Mouse (Mus musculus): ENCODE measurements around the gene Kdm8.

Gene Kdm8

DNA sequence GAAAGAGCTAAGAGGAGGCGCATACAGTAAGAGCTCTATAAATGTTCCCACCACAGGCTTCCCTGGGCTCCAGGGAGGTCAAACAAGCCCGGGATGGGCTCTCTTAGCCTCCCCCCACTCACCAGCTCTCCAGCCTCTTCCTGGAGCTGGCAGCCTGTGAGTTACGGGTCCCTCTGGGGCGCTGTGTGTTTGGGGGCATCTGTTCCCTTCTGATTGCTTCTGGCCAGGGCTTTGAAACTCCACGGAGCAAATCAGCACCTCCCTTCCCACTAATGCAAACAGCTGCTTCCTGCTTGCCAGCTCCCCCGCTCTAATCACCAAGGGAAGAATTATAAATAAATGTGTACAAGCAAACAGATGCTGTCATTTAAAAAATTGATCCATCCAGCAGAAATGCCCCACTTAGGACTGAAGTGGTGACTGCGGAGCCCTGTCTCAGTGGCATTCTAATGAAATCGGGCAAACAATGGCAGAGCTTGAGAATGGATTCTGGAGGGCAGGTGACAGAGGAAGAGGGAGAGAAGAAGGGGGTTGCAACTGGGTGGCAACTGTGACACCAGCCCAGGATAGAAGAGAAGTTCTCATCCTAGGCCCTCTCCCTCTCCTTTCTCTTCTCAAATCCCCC is 9.7 kb upstream of the Kdm8 start:
- TF ChIP-seq GATA4 (IDR thresholded peaks at IDR 0.05; ENCODE audit: insufficient replicate concordance, low read length) = no peak

DNA sequence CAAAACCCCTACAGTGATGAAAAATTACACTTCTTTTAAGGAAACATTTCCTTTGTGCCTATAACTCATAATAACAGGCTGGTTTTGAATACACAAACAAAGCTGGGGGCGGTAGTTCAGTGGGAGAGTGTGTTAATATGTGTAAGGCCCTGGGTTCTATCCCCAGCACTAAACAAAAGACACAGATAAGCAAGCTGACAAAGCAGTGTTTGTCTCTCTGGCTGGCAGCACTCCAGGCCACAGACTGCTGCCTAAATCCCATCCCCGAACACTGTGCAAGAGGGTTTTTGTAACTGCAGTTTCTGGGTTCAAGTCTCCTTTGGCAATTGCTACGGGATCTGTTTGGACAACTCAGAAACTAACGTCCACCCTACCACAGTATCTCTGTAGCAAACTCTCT is 2.2 kb upstream of the Kdm8 start:
- TF ChIP-seq GATA4 (IDR thresholded peaks at IDR 0.05; ENCODE audit: insufficient replicate concordance, low read length) = no peak

DNA sequence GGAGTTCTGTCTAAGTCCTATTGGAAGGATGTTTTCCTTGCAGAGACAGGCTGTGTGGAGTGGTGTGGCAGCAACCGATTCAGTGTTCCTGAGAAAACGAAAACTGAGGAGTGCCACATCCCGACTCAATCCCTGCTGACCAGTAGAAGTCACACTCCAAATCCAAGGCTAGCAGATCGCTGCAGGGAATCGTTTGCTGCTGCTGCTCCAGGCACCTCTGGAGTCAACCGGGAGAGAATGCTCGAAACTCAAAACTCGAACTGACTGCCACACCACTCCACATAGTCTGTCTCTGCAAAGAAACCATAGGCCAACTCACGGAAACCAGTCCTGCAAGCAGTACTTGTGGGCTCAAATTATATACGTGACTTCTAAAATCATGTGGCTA is 406 bp upstream of the Kdm8 start:
- no peak for TF ChIP-seq GATA4 (IDR thresholded peaks at IDR 0.05; ENCODE audit: insufficient replicate concordance, low read length)

- TF ChIP-seq GATA4 (IDR thresholded peaks at IDR 0.05; ENCODE audit: insufficient replicate concordance, low read length) = no peak
Measured at GRCm38 (mm10) chr7:125450678-125451077, 6.2 kb downstream of the Kdm8 start.

- no peak for TF ChIP-seq GATA4 (IDR thresholded peaks at IDR 0.05; ENCODE audit: insufficient replicate concordance, low read length)
Measured at GRCm38 (mm10) chr7:125451078-125451477, 6.6 kb downstream of the Kdm8 start.

DNA sequence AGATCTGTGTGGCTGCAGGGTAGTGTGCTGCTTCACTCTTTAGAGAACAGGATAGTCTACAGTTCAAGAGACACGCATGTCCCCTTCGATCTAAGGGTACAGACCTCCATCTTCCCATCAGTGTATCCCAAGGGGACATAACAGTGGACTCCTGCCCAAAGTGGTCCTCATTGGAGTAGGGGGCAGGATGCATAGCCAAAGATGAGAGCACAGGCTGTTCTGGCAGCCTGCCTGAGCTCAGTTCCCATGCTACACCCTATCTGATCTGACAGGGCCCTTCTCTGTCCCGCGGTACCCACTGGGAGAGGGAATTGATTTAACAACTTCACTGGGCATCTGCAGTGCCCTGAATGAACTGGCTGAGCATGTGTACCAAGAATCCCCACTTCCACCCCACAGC is 9.2 kb downstream of the Kdm8 start:
- TF ChIP-seq GATA4 (IDR thresholded peaks at IDR 0.05; ENCODE audit: insufficient replicate concordance, low read length) = no peak

DNA sequence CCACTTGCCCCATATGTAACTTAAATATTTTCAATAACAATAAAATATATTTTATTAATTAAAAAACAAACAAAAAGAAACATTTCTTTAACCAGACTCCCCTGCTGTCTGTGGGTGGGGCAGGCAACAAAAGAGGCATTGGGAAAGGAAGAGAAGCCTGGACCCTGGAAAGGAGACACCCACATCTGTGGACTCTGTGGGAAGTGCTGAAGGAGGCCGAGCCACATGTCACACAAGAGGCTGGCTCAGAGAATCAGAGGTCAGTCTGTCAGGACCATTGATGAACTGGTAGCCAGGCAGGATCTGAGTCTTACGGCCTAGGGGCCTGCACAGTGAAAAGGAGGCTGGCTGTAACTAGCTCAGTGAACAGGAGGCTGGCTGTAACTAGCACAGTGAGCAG is 17.7 kb downstream of the Kdm8 start:
- no peak for TF ChIP-seq GATA4 (IDR thresholded peaks at IDR 0.05; ENCODE audit: insufficient replicate concordance, low read length)

DNA sequence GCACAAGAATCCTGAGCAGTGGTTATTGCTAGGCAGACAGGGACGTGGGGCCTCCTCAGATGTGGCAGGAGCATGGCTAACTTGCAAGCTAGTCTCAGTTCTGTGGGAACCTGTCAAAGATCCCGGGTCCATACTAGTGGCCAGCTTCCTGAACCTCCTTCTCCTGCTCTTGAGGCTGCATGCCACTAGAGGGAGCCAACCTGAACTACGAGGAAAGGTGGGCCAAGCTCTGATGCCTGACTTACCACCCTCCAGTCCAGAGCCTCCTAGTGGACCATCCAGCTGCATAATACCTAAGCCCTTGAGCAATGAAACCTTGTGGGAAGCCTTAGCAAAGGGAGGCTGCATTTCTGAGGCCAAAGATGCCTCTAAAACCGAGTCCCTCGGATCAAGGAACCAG is 25.5 kb downstream of the Kdm8 start:
- no peak for TF ChIP-seq GATA4 (IDR thresholded peaks at IDR 0.05; ENCODE audit: insufficient replicate concordance, low read length)

- TF ChIP-seq GATA4 (IDR thresholded peaks at IDR 0.05; ENCODE audit: insufficient replicate concordance, low read length) = no peak
Measured at GRCm38 (mm10) chr7:125470901-125471300, 26.4 kb downstream of the Kdm8 start.

- TF ChIP-seq GATA4 (IDR thresholded peaks at IDR 0.05; ENCODE audit: insufficient replicate concordance, low read length) = peak; percentile 98
Measured at GRCm38 (mm10) chr7:125471991-125472741, 27.7 kb downstream of the Kdm8 start.

DNA sequence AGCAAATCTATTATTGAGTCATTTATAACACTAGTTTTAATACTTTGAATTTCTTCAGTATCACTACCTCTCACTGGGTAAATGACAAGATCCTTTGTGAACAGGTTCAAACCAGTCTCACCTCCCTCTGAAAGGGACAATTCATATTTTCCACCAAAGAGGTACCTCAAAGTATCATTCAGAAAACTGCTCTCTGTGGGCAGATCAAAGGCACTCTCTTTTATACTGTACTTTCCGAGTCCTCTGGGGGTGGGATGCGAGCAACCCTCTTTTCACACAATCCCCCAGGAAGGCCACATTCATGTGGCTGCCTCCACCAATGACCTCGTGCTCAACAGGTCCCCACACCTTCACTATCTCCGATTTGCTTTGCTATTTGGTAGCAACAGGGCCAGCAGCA is 30.1 kb downstream of the Kdm8 start:
- no peak for TF ChIP-seq GATA4 (IDR thresholded peaks at IDR 0.05; ENCODE audit: insufficient replicate concordance, low read length)

DNA sequence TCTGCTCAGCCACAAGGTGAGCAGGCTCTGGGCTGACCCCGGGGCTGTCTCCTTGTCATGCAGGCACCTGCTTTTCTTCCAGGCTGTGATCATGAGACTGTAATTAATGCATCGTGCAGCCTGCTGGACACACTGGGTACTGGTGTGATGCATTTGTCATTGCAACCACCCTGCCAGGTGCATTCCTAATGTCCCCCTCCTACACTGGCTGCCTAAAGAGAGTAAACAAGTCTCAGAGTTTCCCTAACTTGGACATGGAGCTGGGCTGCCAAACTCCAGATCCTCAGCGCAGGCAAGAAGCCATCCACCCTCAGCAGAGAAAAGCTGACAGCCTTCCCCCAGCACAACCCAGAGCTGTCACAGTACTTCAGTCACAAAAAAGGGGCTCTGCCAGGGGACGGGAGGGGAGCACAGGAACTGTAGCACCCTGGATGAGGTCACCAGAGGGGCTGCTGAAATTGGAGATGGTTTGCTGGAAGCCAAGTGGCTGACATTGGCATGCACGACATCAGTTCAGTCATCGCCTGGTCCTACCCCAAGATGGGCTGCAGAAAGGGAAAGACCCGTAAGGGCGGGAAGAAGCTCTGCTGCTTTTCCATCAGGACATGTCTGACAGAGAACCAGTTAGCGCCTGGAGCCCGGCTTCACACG is 31.2 kb downstream of the Kdm8 start:
- no peak for TF ChIP-seq GATA4 (IDR thresholded peaks at IDR 0.05; ENCODE audit: insufficient replicate concordance, low read length)

DNA sequence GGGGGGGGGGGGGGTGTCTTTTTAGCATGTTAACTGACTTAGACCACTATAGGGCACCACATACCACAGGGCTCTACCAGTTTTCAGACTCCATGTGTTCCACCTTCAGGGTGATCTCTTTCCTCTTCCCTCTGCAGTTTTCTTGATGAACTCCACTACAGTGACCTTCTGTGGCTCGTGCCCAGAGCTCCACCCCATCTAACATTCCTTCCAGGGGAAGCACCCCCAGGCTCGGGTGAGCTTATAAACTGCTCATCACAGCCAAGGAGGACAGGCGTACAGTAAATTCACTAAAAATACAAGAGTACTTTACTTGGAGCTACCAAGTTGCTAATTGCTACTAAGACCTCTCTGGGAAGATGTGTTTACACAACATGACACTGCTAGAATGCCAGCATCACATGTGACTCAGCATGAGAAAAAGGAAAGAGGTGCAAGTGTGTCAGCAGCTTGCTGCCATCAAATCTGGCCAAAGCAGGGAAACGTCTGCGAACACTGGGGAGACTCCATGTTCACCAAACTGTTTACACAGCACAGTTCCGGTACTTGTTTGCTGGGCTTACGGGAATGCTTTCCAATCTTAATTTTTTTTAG is 34.0 kb downstream of the Kdm8 start:
- no peak for TF ChIP-seq GATA4 (IDR thresholded peaks at IDR 0.05; ENCODE audit: insufficient replicate concordance, low read length)

DNA sequence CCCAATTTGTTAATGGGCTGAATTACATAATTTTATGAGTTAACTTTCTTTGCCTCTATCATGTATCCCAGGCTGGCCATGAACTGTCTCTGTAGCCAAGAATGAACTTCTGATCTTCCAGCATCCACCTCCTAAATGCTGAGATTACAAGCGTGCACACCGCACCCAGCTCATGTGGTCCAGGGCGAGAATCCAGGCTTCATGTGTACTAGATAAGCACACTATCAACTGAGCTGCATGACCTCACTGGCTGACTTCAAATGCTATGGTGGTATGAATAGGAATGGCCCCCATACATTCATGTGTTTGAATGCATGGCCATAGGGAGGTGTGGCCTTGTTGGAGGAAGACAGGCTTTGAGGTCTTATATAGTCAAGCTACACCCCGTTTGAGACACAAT is 36.0 kb downstream of the Kdm8 start:
- TF ChIP-seq GATA4 (IDR thresholded peaks at IDR 0.05; ENCODE audit: insufficient replicate concordance, low read length) = no peak

DNA sequence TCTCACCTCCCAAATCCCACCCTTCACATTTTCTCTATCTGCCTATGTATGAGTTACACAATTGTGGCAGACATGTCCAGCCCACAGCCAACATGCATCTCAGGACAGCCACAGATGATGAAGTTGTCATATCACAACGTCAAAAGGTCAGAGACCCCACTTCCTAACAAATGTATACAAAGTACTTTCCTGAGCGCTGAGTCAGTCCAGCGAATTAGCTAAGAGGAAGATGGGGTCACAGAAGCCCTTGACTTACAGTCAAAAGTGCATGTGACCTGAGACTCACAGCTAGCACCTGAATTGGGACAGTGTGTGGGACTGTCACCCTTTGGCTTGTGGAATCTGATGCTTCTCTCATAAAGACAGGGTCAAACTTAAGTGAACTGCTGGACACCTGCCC is 37.9 kb downstream of the Kdm8 start:
- TF ChIP-seq GATA4 (IDR thresholded peaks at IDR 0.05; ENCODE audit: insufficient replicate concordance, low read length) = no peak

- TF ChIP-seq GATA4 (IDR thresholded peaks at IDR 0.05; ENCODE audit: insufficient replicate concordance, low read length) = no peak
Measured at GRCm38 (mm10) chr7:125482886-125483285, 38.4 kb downstream of the Kdm8 start.

Data from liver, adult (tissue).